Mouse (Mus musculus): ENCODE measurements around the gene Tmprss3.

Tmprss3 gene

GRCm38 (mm10) chr17:31136821-31137220 is 62.0 kb downstream of the Tmprss3 start:
- no peak for DNase-seq (ENCODE audit: inconsistent ontology term)

GRCm38 (mm10) chr17:31136291-31136690 is 62.5 kb downstream of the Tmprss3 start:
- no peak for DNase-seq (ENCODE audit: inconsistent ontology term)

GRCm38 (mm10) chr17:31134913-31135312 is 63.9 kb downstream of the Tmprss3 start:
- no peak for DNase-seq (ENCODE audit: inconsistent ontology term)

GRCm38 (mm10) chr17:31133776-31134175 is 65.0 kb downstream of the Tmprss3 start:
- DNase-seq (ENCODE audit: inconsistent ontology term), result no peak

- DNase-seq (ENCODE audit: inconsistent ontology term), result no peak
Measured at GRCm38 (mm10) chr17:31131269-31131821, 67.4 kb downstream of the Tmprss3 start.

- DNase-seq (ENCODE audit: inconsistent ontology term), result no peak
Measured at GRCm38 (mm10) chr17:31129452-31129851, 69.3 kb downstream of the Tmprss3 start, which contains the start of gene Tff3. TSS of gene Tff3 (minus strand) at chr17:31129646.
